Mouse (Mus musculus): ENCODE measurements around the gene 2410131K14Rik. TPM values are rescaled to one million over a fixed set of nuclear protein-coding genes. Genes with fewer than 3 reads are reported as not detected.

The 2410131K14Rik gene
- total RNA-seq, 2 experiments from 2014 or later: 13.8 to 14.5 TPM

DNA sequence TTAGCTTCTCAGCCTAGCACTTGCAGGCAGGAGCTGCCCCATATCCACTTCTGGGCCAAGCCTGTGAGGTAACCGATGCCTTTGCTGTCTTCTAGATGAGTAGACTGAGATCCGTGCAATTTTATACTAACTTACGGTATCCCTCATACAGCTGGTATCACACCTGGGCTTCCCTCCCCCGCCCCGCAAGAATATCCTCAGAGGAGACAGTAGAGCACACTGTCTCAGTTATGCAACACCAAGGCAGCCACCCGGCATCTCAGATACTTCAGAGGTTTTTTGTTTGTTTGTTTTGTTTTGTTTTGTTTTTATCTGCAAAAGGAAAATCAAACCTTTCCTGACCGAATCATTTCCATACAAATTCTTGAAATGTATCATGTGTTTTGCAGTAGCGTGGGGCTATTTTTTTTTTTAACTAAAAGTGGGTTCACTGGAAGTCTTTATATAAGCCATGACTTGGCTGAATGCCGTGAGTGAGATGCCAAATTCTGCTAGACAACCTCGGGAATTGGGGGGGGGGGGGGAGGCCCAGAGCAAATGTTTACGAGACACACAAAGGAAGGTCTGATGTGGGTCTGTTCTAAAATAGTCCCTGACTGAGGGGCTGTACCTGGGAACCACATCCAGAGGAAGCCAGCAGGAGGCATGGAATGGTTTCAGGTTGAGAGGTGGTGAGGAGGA lies 54.8 kb downstream of the 2410131K14Rik start:
- no peak for TF ChIP-seq CTCF (conservative IDR thresholded peaks at IDR 0.05)
- DNase-seq (ENCODE audit: low spot score in 2 of 2): no peak
- Histone ChIP-seq H3K4me3 (no peak overlapping the region), H3K27ac (no peak overlapping the region)

DNA sequence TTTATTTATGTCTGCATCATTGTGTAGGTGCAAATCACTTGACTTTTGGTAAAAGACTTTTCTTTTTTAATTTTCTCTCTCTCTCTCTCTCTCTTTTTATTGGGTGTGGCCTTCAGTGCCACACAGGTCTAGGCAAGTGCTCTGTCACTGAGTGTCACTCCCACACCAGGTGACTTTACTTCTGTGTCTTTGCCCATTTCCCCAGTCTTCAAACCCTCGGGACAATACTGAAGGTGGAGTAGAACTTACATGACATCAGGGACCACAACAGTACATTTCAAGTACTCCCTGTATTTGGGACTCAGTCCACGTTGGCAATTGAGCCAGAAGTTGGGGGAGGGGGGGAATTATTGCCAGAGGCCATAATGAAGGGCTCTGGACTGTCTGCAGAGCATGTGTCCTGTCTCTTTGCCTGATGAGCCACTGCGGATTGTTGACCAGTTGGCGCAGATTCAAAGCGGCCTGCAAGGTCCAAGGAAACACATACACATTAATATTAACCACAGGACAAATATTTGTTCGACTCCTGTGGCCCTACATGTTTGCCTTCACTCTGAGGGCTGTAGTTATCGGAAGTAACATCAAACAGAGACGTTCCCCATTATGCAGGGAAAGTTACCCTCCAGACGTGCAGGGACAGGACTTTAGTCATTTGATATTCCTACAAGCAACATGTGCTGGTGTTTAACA lies 57.6 kb downstream of the 2410131K14Rik start:
- DNase-seq (ENCODE audit: low spot score in 2 of 2): no peak
- no peak overlapping the region for H3K27ac ChIP-seq
- TF ChIP-seq CTCF (conservative IDR thresholded peaks at IDR 0.05): no peak
- H3K4me3 ChIP-seq: no peak overlapping the region

DNA sequence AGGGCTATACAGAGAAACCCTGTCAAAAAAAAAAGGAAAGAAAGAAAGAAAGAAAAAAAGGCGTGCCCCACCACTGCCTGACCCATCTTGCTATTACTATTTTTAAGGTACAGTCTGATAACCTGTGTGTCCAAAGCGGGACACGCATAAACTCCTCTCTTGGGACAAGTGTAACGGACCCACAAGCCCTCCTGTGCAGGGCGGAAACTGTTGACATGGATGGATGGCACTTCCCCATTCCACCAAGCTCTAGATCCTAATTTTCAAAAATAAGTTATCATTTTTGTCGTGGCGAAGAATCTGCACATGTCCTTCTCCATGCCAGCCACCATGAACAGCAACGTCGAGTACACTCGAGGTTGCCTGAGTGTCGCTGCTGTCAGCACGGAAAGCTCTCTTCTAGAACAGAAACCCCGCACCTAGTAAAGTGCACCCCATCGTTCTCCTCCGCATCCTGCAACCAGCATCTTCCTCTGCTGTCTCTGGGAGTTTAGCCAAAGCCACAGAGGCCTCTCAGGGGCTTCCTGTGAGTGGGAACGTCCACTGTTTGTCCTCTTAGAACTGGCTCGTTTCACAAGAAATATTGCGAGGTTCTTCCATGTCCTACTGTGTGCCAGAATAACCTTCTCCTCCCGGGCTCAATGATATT lies 60.1 kb downstream of the 2410131K14Rik start:
- H3K4me3 ChIP-seq: no peak overlapping the region
- no peak for TF ChIP-seq CTCF (conservative IDR thresholded peaks at IDR 0.05)
- DNase-seq (ENCODE audit: low spot score in 2 of 2): no peak
- no peak overlapping the region for H3K27ac ChIP-seq

DNA sequence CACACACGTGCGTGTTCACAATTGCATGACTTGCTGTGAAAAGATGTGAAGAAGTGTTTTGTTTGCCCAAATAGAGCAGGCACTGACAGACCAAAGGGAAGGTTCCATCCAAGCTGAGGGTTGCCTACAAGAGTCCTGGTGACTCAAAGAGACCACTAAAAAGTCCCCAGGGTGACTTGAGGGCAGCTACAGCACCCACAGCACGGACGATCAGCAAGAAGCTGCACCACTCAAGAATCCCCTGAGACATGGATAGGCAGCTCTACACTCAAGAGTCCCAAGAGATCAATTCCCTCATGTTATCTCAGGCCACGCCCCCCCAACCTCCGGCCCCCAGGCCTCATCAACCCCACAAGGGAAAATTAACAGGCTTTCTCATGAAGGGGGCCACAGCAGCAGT lies 65.4 kb downstream of the 2410131K14Rik start:
- Histone ChIP-seq H3K4me3 (no peak overlapping the region), H3K27ac (no peak overlapping the region)
- no peak for TF ChIP-seq CTCF (conservative IDR thresholded peaks at IDR 0.05)
- no peak for DNase-seq (ENCODE audit: low spot score in 2 of 2)

DNA sequence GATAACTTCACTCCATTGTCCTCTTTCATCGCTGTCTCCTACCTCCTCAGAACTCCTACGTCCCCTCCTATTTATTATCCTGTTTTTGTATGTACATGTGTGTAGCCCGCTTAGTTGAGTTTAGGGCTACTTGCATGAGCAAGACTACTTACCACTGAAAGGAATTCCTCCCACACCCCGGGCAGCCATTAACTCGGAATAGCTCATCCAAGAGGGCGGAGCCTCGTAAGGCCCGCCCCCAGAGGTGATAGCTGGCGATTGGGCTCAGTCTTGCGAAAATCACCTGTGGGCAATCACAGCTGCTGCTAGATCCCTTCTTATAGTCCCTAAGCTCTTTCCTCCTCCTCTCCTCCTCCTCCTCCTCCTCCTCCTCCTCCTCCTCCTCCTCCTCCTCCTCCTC lies 66.2 kb downstream of the 2410131K14Rik start:
- no peak for TF ChIP-seq CTCF (conservative IDR thresholded peaks at IDR 0.05)
- no peak for DNase-seq (ENCODE audit: low spot score in 2 of 2)
- Histone ChIP-seq H3K4me3 (no peak overlapping the region), H3K27ac (no peak overlapping the region)

DNA sequence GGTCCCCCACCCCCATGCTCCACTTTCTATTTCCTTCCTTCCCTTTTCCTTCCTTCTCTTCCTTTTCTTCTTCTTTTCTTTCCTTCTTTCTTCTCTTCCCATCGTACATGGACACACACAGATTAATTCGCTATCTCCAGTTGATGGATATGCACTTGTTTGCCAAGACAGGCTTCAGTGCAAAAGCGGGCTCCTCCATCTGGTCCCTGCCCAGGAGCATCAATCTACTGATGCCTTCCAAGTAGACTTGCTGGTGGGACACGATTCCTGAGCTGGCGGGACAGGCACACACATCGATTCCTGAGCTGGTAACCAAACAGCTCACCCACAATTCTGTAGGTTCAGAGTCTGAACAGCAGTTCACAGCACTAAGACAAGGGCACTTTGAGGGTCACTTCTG lies 68.7 kb downstream of the 2410131K14Rik start:
- Histone ChIP-seq H3K27ac (no peak overlapping the region), H3K4me3 (no peak overlapping the region)
- DNase-seq (ENCODE audit: low spot score in 2 of 2): no peak
- TF ChIP-seq CTCF (conservative IDR thresholded peaks at IDR 0.05): no peak

Other genes starting within 250 kb of the 2410131K14Rik start
- gene Tesc, start 217.5 kb upstream of the 2410131K14Rik start, total RNA-seq (2021): 10 to 100 TPM; 88.0 to 91.2 TPM
- gene Fbxw8, start 89.8 kb upstream of the 2410131K14Rik start, total RNA-seq (2021): 10 to 100 TPM; 33.0 to 36.4 TPM
- gene Hrk, start 80.6 kb upstream of the 2410131K14Rik start, total RNA-seq (2021): 10 to 100 TPM; 35.1 to 38.4 TPM
- 10 to 100 TPM; 68.1 to 71.9 TPM for gene Rnft2, start 111 bp upstream of the 2410131K14Rik start, total RNA-seq (2021)